Mouse (Mus musculus): ENCODE data around the gene Syne1.

- no peak for TF ChIP-seq CTCF (IDR thresholded peaks at IDR 0.05; ENCODE audit: insufficient read depth, low read depth, low read length)
- TF ChIP-seq POLR2A (IDR thresholded peaks at IDR 0.05; ENCODE audit: insufficient read depth, low read depth, low read length) = no peak
Measured at GRCm38 (mm10) chr10:5423984-5424383, 127.3 kb downstream of the Syne1 start.
